Mouse (Mus musculus) lung, postnatal 0 days (tissue): ENCODE data around the gene Numa1. TPM values are rescaled to one million over a fixed set of nuclear protein-coding genes. Genes with fewer than 3 reads are reported as not detected.
A peak's percentile ranks its signal among the peaks of the same experiment; 100 is the strongest.

ENCODE experiments used
- ATAC-seq: fragments of 200-750 bp; cut with Nextera tagmentation; 2 replicates; pipeline ENCODE4 v1.8.0; 2017; ENCODE audit warnings: moderate library complexity
- DNase-seq: peaks from one replicate; pipeline ENCODE4 v3.0.0-alpha.2; 2016; ENCODE audit warnings: low spot score
- H3K27ac ChIP-seq: fragments of 300-500 bp; sonication (generic); 2 replicates; pipeline ENCODE4 v1.5.1; 2014; ENCODE audit warnings: antibody characterized with exemption, mild to moderate bottlenecking, low read length, mixed read lengths
- H3K27me3 ChIP-seq: fragments of 300-500 bp; sonication (generic); replicated peaks from 2 replicates; pipeline ENCODE4 v1.6.1; 2014; ENCODE audit warnings: low read length, mixed read lengths; ENCODE audit not compliant: insufficient read depth
- H3K36me3 ChIP-seq: fragments of 300-500 bp; sonication (generic); 2 replicates; pipeline ENCODE4 v1.6.1; 2014; ENCODE audit warnings: low read length, mixed read lengths; ENCODE audit not compliant: insufficient read depth
- H3K4me1 ChIP-seq: fragments of 300-500 bp; sonication (generic); 2 replicates; pipeline ENCODE4 v1.6.1; 2014; ENCODE audit warnings: antibody characterized with exemption, low read depth, low read length, mixed read lengths; ENCODE audit not compliant: insufficient read depth
- H3K4me2 ChIP-seq: fragments of 300-500 bp; sonication (generic); replicated peaks from 2 replicates; pipeline ENCODE4 v1.6.1; 2014; ENCODE audit warnings: low read depth, mild to moderate bottlenecking, low read length, moderate library complexity, mixed read lengths
- H3K4me3 ChIP-seq: fragments of 300-500 bp; sonication (generic); 2 replicates; pipeline ENCODE4 v1.5.1; 2014; ENCODE audit warnings: low read depth, low read length
- H3K9ac ChIP-seq: fragments of 300-500 bp; sonication (generic); replicated peaks from 2 replicates; pipeline ENCODE4 v1.6.1; 2014; ENCODE audit warnings: low read depth, mild to moderate bottlenecking
- H3K9me3 ChIP-seq: fragments of 300-500 bp; sonication (generic); 2 replicates; pipeline ENCODE4 v1.6.1; 2016; ENCODE audit warnings: low read length, mixed read lengths
- CTCF ChIP-seq: IDR thresholded peaks from 2 replicates; pipeline ENCODE4 v1.5.1; 2016; ENCODE audit warnings: antibody characterized with exemption, mild to moderate bottlenecking
- EP300 ChIP-seq: IDR thresholded peaks from 2 replicates; pipeline ENCODE4 v1.6.1; 2016; ENCODE audit warnings: antibody characterized with exemption, mild to moderate bottlenecking, control low read depth
- WGBS: fragments of 180-500 bp; shearing (Covaris S2); extraction: QIAGEN DNeasy Blood & Tissue Kit; methylation state at CpG from one replicate; pipeline ENCODE4 v1.1.7; 2014; 5-methylcytosine and 5-hydroxymethylcytosine counted together
- polyA plus RNA-seq: library from polyadenylated mRNA; unstranded; fragments of >200 nt; fragmentation: Nextera tagmentation; extraction: Ambion mirVana; gene quantifications from 2 replicates; pipeline ENCODE4 v1.2.1, GENCODE M21; 2015

Gene Numa1
- polyA plus RNA-seq, 1 experiment from 2014 or later, result 31.6 TPM

- ATAC-seq, result no peak
Observed at GRCm38 (mm10) chr7:101982735-101983134, 48.8 kb downstream of the Numa1 start.

GRCm38 (mm10) chr7:101985081-101985480, 51.2 kb downstream of the Numa1 start:
- Histone ChIP-seq H3K4me2 (no peak overlapping the region), H3K9ac (no peak overlapping the region), H3K36me3 (0 out of 2 replicates have a peak, but pooled peaks cover 6% of the 10 kb centered on the region), H3K4me3 (no peak overlapping the region), H3K9me3 (no peaks in the 10 kb centered on the region), H3K4me1 (no peaks in the 10 kb centered on the region), H3K27ac (no peak overlapping the region), H3K27me3 (no peaks in the 10 kb centered on the region)
- WGBS, result 88% methylated on average over 3 of the region's 3 CpGs
- DNase-seq (no peak), ATAC-seq (no peak)
- TF ChIP-seq EP300, result no peak
- TF ChIP-seq CTCF, result no peak

More at GRCm38 (mm10) chr7:101982735-101983134, 48.8 kb downstream of the Numa1 start:
- Histone ChIP-seq H3K4me2 (no peak overlapping the region), H3K4me1 (no peaks in the 10 kb centered on the region), H3K9ac (no peak overlapping the region), H3K4me3 (no peak overlapping the region), H3K27ac (no peak overlapping the region), H3K27me3 (no peaks in the 10 kb centered on the region), H3K36me3 (no peaks in the 10 kb centered on the region), H3K9me3 (no peaks in the 10 kb centered on the region)
- DNase-seq, result no peak
- WGBS, result 93% methylated on average over 1 of the region's 1 CpGs
- TF ChIP-seq EP300 (no peak), CTCF (no peak)

GRCm38 (mm10) chr7:101994241-101994640, 60.3 kb downstream of the Numa1 start:
- Histone ChIP-seq H3K27ac (no peak overlapping the region), H3K4me3 (no peak overlapping the region), H3K9ac (no peak overlapping the region), H3K4me2 (no peak overlapping the region), H3K27me3 (no peaks in the 10 kb centered on the region), H3K4me1 (no peaks in the 10 kb centered on the region), H3K9me3 (no peaks in the 10 kb centered on the region), H3K36me3 (peaks cover 61% of the 10 kb centered on the region)
- DNase-seq, result no peak
- 68% methylated on average over 3 of the region's 3 CpGs for WGBS
- TF ChIP-seq EP300 (no peak), CTCF (no peak)
- no peak for ATAC-seq

GRCm38 (mm10) chr7:101998194-101998927, 64.5 kb downstream of the Numa1 start:
- Histone ChIP-seq H3K27me3 (no peaks in the 10 kb centered on the region), H3K4me3 (no peak overlapping the region), H3K9me3 (no peaks in the 10 kb centered on the region), H3K36me3 (peaks cover 83% of the 10 kb centered on the region), H3K27ac (peak overlapping the region; percentile 6; the same call in 1 of the 2 replicates), H3K4me2 (no peak overlapping the region), H3K4me1 (no peaks in the 10 kb centered on the region), H3K9ac (no peak overlapping the region)
- DNase-seq, result peak; percentile 87
- peak; percentile 75 for ATAC-seq
- TF ChIP-seq EP300 (no peak), CTCF (peak; percentile 99)
- 45% methylated on average over 14 of the region's 14 CpGs for WGBS

- TF ChIP-seq EP300 (no peak), CTCF (no peak)
- DNase-seq (no peak), ATAC-seq (no peak)
- Histone ChIP-seq H3K9ac (no peak overlapping the region), H3K4me2 (no peak overlapping the region), H3K4me3 (no peak overlapping the region), H3K27me3 (no peaks in the 10 kb centered on the region), H3K9me3 (no peaks in the 10 kb centered on the region), H3K27ac (no peak overlapping the region), H3K4me1 (no peaks in the 10 kb centered on the region), H3K36me3 (peaks cover 71% of the 10 kb centered on the region)
- 96% methylated on average over 15 of the region's 15 CpGs for WGBS
Observed at GRCm38 (mm10) chr7:101999461-102000151, 65.7 kb downstream of the Numa1 start.

GRCm38 (mm10) chr7:102000296-102000695, 66.4 kb downstream of the Numa1 start:
- H3K27me3 ChIP-seq, result no peaks in the 10 kb centered on the region
- H3K4me1 ChIP-seq, result no peaks in the 10 kb centered on the region
- TF ChIP-seq EP300, result no peak
- TF ChIP-seq CTCF, result no peak
- peaks cover 68% of the 10 kb centered on the region for H3K36me3 ChIP-seq
- no peak overlapping the region for H3K9ac ChIP-seq
- H3K4me3 ChIP-seq, result no peak overlapping the region
- DNase-seq, result no peak
- 91% methylated on average over 8 of the region's 8 CpGs for WGBS
- H3K4me2 ChIP-seq, result no peak overlapping the region
- ATAC-seq, result no peak
- no peak overlapping the region for H3K27ac ChIP-seq
- no peaks in the 10 kb centered on the region for H3K9me3 ChIP-seq
